Mouse (Mus musculus): Measurements from ENCODE around the gene Neurl4.
A peak's percentile ranks its signal among the peaks of the same experiment; 100 is the strongest.
"Not testable (repeated sequence)": the region's sequence is repeated elsewhere in the genome, so short reads cannot be mapped to it uniquely, and the experiment has no call there.

Neurl4 gene

GRCm38 (mm10) chr11:69900471-69901405 is at the start of gene Neurl4, which contains the start of gene 2810408A11Rik:
Gene Neurl4 (plus strand): TSS chr11:69901072.
Gene 2810408A11Rik (minus strand): TSS chr11:69900987.
- DNase-seq (ENCODE audit: low read depth in 2 of 2, low spot score in 2 of 2), result peak; percentile 74 to 86

- no peak for DNase-seq (ENCODE audit: low read depth in 2 of 2, low spot score in 2 of 2)
Measured at GRCm38 (mm10) chr11:69853994-69854393, 46.9 kb upstream of the Neurl4 start.

- no peak for DNase-seq (ENCODE audit: low read depth in 2 of 2, low spot score in 2 of 2)
Measured at GRCm38 (mm10) chr11:69854680-69855079, 46.2 kb upstream of the Neurl4 start.

- DNase-seq (ENCODE audit: low read depth in 2 of 2, low spot score in 2 of 2), result no peak
Measured at GRCm38 (mm10) chr11:69855347-69855746, 45.5 kb upstream of the Neurl4 start.

GRCm38 (mm10) chr11:69858113-69858998 is 42.5 kb upstream of the Neurl4 start, which contains the start of gene Tnk1:
Gene Tnk1 (minus strand): TSS chr11:69858730.
- no peak for DNase-seq (ENCODE audit: low read depth in 2 of 2, low spot score in 2 of 2)

GRCm38 (mm10) chr11:69863729-69864128 is 37.1 kb upstream of the Neurl4 start:
- not testable (repeated sequence) for DNase-seq (ENCODE audit: low read depth in 2 of 2, low spot score in 2 of 2)

GRCm38 (mm10) chr11:69864138-69864860 is 36.6 kb upstream of the Neurl4 start:
- no peak for DNase-seq (ENCODE audit: low read depth in 2 of 2, low spot score in 2 of 2)

GRCm38 (mm10) chr11:69865561-69865960 is 35.3 kb upstream of the Neurl4 start:
- no peak for DNase-seq (ENCODE audit: low read depth in 2 of 2, low spot score in 2 of 2)

GRCm38 (mm10) chr11:69867335-69867734 is 33.5 kb upstream of the Neurl4 start:
- DNase-seq (ENCODE audit: low read depth in 2 of 2, low spot score in 2 of 2), result no peak

- DNase-seq (ENCODE audit: low read depth in 2 of 2, low spot score in 2 of 2), result no peak
Measured at GRCm38 (mm10) chr11:69870289-69871069, 30.4 kb upstream of the Neurl4 start.

- DNase-seq (ENCODE audit: low read depth in 2 of 2, low spot score in 2 of 2), result no peak
Measured at GRCm38 (mm10) chr11:69871822-69872221, 29.1 kb upstream of the Neurl4 start.

- no peak for DNase-seq (ENCODE audit: low read depth in 2 of 2, low spot score in 2 of 2)
Measured at GRCm38 (mm10) chr11:69872451-69872850, 28.4 kb upstream of the Neurl4 start.

- no peak for DNase-seq (ENCODE audit: low read depth in 2 of 2, low spot score in 2 of 2)
Measured at GRCm38 (mm10) chr11:69876186-69876585, 24.7 kb upstream of the Neurl4 start.

- peak; percentile 88 to 94 for DNase-seq (ENCODE audit: low read depth in 2 of 2, low spot score in 2 of 2)
Measured at GRCm38 (mm10) chr11:69876867-69877266, 24.0 kb upstream of the Neurl4 start.

GRCm38 (mm10) chr11:69877878-69878277 is 23.0 kb upstream of the Neurl4 start, which contains the start of gene Tmem95:
Gene Tmem95 (minus strand): TSS chr11:69878018.
- DNase-seq (ENCODE audit: low read depth in 2 of 2, low spot score in 2 of 2), result no peak

- DNase-seq (ENCODE audit: low read depth in 2 of 2, low spot score in 2 of 2), result no peak
Measured at GRCm38 (mm10) chr11:69878399-69878798, 22.5 kb upstream of the Neurl4 start.

GRCm38 (mm10) chr11:69878952-69879351 is 21.9 kb upstream of the Neurl4 start:
- no peak for DNase-seq (ENCODE audit: low read depth in 2 of 2, low spot score in 2 of 2)

GRCm38 (mm10) chr11:69879711-69880110 is 21.2 kb upstream of the Neurl4 start:
- DNase-seq (ENCODE audit: low read depth in 2 of 2, low spot score in 2 of 2), result no peak

GRCm38 (mm10) chr11:69880506-69880852 is 20.4 kb upstream of the Neurl4 start:
- peak; percentile 30 to 52 for DNase-seq (ENCODE audit: low read depth in 2 of 2, low spot score in 2 of 2)

All from CD8-positive naive resting alpha-beta T cell, adult 2 months (primary cell).